Mouse (Mus musculus): ENCODE results near the gene Epb41l3. TPM values are rescaled to one million over a fixed set of nuclear protein-coding genes. Genes with fewer than 3 reads are reported as not detected.
"Not testable (repeated sequence)": the region's sequence is repeated elsewhere in the genome, so short reads cannot be mapped to it uniquely, and the experiment has no call there.

Gene Epb41l3
- polyA plus RNA-seq, 1 experiment from 2014 or later, result 122 TPM

DNA sequence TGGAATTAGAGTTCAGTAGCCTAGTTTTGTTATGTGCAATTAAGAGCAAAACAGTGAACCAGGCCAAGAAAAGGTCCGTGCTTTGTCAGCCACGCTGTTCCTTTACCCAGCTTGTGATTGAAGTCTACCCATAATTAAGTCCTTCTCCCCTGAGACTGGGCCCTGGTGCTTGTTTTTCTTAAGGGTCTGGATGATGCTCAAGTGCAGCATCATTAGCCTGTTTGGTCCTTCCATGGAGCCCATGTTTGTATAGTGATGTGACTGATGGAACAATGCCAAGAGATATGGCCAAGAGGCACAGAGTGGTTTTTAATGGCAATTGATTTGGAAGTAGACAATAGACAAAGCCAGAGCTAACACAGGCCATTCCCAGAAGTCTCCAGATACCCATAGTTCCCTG, 36.7 kb downstream of the Epb41l3 start:
- no peak overlapping the region for H3K9ac ChIP-seq (ENCODE audit: low read length)
- H3K4me1 ChIP-seq (ENCODE audit: control insufficient read depth in 2 of 2, insufficient read depth in 2 of 2, low read length in 2 of 2), result no peaks in the 10 kb centered on the region
- no peak for ATAC-seq (ENCODE audit: insufficient number of reproducible peaks, insufficient read depth, low FRiP score, low read depth)
- H3K27me3 ChIP-seq (ENCODE audit: control insufficient read depth, insufficient read depth, low read length), result no peaks in the 10 kb centered on the region
- H3K4me3 ChIP-seq (ENCODE audit: control insufficient read depth in 1 of 2, insufficient read depth in 1 of 2, low read depth in 1 of 2, low read length in 2 of 2), result no peak overlapping the region
- no peak overlapping the region for H3K4me2 ChIP-seq (ENCODE audit: low read length)
- H3K27ac ChIP-seq (replicated peaks in 1 of 2; ENCODE audit: control insufficient read depth in 1 of 2, insufficient read depth in 1 of 2, low read depth in 2 of 2, low read length in 2 of 2), result no peak overlapping the region
- no peaks in the 10 kb centered on the region for H3K9me3 ChIP-seq (ENCODE audit: control insufficient read depth, low read length)
- H3K36me3 ChIP-seq (ENCODE audit: control insufficient read depth, insufficient read depth, low read length), result no peaks in the 10 kb centered on the region
- 75% methylated on average over 2 of the region's 2 CpGs for WGBS

DNA sequence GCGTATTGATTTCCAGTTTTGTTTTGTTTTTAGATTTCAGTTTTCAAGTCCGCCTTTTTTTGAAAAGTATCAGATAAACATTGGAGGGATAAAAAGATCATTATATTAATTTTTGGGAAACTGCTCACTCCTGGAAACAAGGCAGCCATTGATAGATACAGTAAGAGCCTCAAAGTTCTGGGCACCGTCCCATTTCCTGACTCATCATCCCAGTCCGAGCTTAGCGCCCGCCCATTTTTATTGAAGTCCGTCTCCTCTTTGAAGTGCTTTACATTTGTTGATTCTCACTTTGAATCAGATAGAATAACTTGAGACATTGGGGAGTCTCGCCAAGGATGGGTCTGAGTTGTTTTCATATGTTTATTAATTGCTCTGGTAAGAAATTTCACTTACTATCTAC, 43.7 kb downstream of the Epb41l3 start:
- H3K4me1 ChIP-seq (ENCODE audit: control insufficient read depth in 2 of 2, insufficient read depth in 2 of 2, low read length in 2 of 2), result peaks cover 0 to 13% of the 10 kb centered on the region in 2 experiments; a peak in 2 of 4 replicates
- no peak overlapping the region for H3K4me2 ChIP-seq (ENCODE audit: low read length)
- 83% methylated on average over 8 of the region's 8 CpGs for WGBS
- no peaks in the 10 kb centered on the region for H3K36me3 ChIP-seq (ENCODE audit: control insufficient read depth, insufficient read depth, low read length)
- no peak overlapping the region for H3K9ac ChIP-seq (ENCODE audit: low read length)
- ATAC-seq (ENCODE audit: insufficient number of reproducible peaks, insufficient read depth, low FRiP score, low read depth), result no peak
- H3K9me3 ChIP-seq (ENCODE audit: control insufficient read depth, low read length), result no peaks in the 10 kb centered on the region
- H3K4me3 ChIP-seq (ENCODE audit: control insufficient read depth in 1 of 2, insufficient read depth in 1 of 2, low read depth in 1 of 2, low read length in 2 of 2), result no peak overlapping the region
- no peak overlapping the region for H3K27ac ChIP-seq (replicated peaks in 1 of 2; ENCODE audit: control insufficient read depth in 1 of 2, insufficient read depth in 1 of 2, low read depth in 2 of 2, low read length in 2 of 2)
- no peaks in the 10 kb centered on the region for H3K27me3 ChIP-seq (ENCODE audit: control insufficient read depth, insufficient read depth, low read length)

DNA sequence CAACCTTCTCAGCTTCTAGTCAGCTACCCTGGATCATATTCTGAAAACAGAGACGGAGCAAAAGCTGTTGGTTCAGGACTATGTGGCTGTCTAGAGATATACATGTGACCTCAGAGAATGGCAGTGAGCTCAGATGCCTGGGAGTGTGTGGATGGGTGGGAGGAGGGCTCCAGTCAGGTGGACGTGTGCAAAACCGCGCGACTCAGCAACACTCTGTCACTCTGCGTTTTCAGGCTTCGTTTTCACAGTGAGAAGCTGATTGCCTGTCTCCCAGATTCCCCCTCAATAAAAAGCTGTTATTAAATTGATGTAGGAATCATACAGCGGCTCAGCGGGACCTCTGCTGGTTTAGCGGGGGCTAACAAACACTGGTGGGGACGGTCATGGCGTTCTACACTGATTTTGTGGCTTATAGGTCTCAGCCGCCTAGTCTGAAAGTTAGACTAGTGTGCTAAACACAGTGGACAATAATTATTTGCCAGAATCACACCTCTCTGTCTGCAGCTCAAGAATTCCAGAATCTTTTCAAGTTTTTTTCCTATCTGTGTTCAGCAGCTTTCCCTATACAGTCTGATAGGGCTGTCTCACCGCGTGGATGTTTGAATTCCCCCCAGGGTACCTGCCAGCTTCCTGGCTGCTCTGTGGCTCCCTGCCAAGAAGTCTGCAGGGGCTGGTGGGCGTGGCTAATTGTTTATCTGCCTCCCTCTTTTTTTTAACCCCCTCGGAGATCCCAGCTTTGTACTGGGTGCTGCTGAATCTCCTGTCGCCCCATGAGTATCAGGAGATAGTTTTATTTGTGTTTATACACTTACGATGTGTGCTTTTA, 45.3 kb downstream of the Epb41l3 start:
- Histone ChIP-seq H3K4me2 (ENCODE audit: low read length) (peak overlapping the region; percentile 86), H3K4me3 (ENCODE audit: control insufficient read depth in 1 of 2, insufficient read depth in 1 of 2, low read depth in 1 of 2, low read length in 2 of 2) (peak overlapping the region; percentile 39 to 40), H3K36me3 (ENCODE audit: control insufficient read depth, insufficient read depth, low read length) (no peaks in the 10 kb centered on the region), H3K27me3 (ENCODE audit: control insufficient read depth, insufficient read depth, low read length) (no peaks in the 10 kb centered on the region), H3K4me1 (ENCODE audit: control insufficient read depth in 2 of 2, insufficient read depth in 2 of 2, low read length in 2 of 2) (peaks cover 0 to 13% of the 10 kb centered on the region in 2 experiments; a peak in 2 of 4 replicates), H3K9ac (ENCODE audit: low read length) (peak overlapping the region; percentile 64), H3K9me3 (ENCODE audit: control insufficient read depth, low read length) (no peaks in the 10 kb centered on the region), H3K27ac (replicated peaks in 1 of 2; ENCODE audit: control insufficient read depth in 1 of 2, insufficient read depth in 1 of 2, low read depth in 2 of 2, low read length in 2 of 2) (peak overlapping the region; percentile 50 to 69; a peak in 2 of 4 replicates)
- peak; percentile 65; the same call in 1 of the 2 replicates for ATAC-seq (ENCODE audit: insufficient number of reproducible peaks, insufficient read depth, low FRiP score, low read depth)
- whole genome bisulfite sequencing, result under 1% methylated on average over 19 of the region's 19 CpGs

DNA sequence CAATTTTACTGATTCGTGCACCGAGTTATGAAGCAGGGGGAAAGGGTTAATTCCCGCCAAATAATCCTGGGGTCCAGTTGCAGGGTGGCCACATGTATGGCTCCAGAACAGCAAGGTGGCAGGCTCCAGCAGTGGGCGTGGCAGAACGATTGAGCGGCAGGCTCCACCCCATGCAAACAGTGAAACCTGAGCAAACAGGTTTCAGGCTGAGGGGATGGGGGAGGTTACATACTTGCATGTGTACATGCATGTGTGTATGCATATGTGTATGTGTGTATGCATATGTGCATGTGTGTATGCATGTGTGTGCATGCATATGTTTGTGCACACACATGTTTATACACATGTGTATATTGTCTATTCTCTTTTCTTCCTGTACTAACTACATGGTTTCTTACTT, 46.9 kb downstream of the Epb41l3 start:
- not testable (repeated sequence) for H3K9ac ChIP-seq (ENCODE audit: low read length)

DNA sequence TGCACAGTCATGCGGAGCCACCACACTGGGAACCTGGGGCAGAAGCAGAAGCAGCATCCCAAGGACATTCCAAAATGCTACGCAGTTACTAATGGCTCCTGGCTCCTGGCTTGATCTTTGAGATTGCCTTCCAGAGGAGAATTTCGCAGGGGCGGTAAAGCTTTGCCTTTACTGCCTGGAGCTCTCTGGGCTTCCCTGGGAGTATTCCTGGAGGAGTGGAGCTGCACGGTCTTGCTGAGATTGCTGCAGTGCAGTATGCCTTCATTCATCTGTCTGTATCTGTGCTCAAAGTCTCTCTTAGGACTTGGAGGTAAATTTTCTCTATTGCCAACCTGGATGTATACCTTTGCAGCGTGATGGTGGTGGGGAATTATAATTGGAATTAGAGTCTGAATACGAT, 52.0 kb downstream of the Epb41l3 start:
- no peak overlapping the region for H3K27ac ChIP-seq (replicated peaks in 1 of 2; ENCODE audit: control insufficient read depth in 1 of 2, insufficient read depth in 1 of 2, low read depth in 2 of 2, low read length in 2 of 2)
- H3K4me1 ChIP-seq (ENCODE audit: control insufficient read depth in 2 of 2, insufficient read depth in 2 of 2, low read length in 2 of 2), result peaks cover 0 to 3% of the 10 kb centered on the region in 2 experiments; a peak in 2 of 4 replicates
- WGBS, result 70% methylated on average over 7 of the region's 7 CpGs
- no peak overlapping the region for H3K9ac ChIP-seq (ENCODE audit: low read length)
- no peaks in the 10 kb centered on the region for H3K36me3 ChIP-seq (ENCODE audit: control insufficient read depth, insufficient read depth, low read length)
- ATAC-seq (ENCODE audit: insufficient number of reproducible peaks, insufficient read depth, low FRiP score, low read depth), result no peak
- H3K27me3 ChIP-seq (ENCODE audit: control insufficient read depth, insufficient read depth, low read length), result no peaks in the 10 kb centered on the region
- no peak overlapping the region for H3K4me2 ChIP-seq (ENCODE audit: low read length)
- H3K4me3 ChIP-seq (ENCODE audit: control insufficient read depth in 1 of 2, insufficient read depth in 1 of 2, low read depth in 1 of 2, low read length in 2 of 2), result no peak overlapping the region
- H3K9me3 ChIP-seq (ENCODE audit: control insufficient read depth, low read length), result no peaks in the 10 kb centered on the region

More for the DNA sequence above, 46.9 kb downstream of the Epb41l3 start:
- H3K27ac ChIP-seq (replicated peaks in 1 of 2; ENCODE audit: control insufficient read depth in 1 of 2, insufficient read depth in 1 of 2, low read depth in 2 of 2, low read length in 2 of 2); H3K27me3 ChIP-seq (ENCODE audit: control insufficient read depth, insufficient read depth, low read length); ATAC-seq (ENCODE audit: insufficient number of reproducible peaks, insufficient read depth, low FRiP score, low read depth); H3K36me3 ChIP-seq (ENCODE audit: control insufficient read depth, insufficient read depth, low read length); H3K9me3 ChIP-seq (ENCODE audit: control insufficient read depth, low read length): not testable (repeated sequence)
- 8% methylated on average over 6 of the region's 6 CpGs for WGBS
- Histone ChIP-seq H3K4me2 (ENCODE audit: low read length) (peak overlapping the region; percentile 86), H3K4me1 (ENCODE audit: control insufficient read depth in 2 of 2, insufficient read depth in 2 of 2, low read length in 2 of 2) (peaks cover 0 to 13% of the 10 kb centered on the region in 2 experiments; a peak in 2 of 4 replicates), H3K4me3 (ENCODE audit: control insufficient read depth in 1 of 2, insufficient read depth in 1 of 2, low read depth in 1 of 2, low read length in 2 of 2) (peak overlapping the region; percentile 5 to 29)

DNA sequence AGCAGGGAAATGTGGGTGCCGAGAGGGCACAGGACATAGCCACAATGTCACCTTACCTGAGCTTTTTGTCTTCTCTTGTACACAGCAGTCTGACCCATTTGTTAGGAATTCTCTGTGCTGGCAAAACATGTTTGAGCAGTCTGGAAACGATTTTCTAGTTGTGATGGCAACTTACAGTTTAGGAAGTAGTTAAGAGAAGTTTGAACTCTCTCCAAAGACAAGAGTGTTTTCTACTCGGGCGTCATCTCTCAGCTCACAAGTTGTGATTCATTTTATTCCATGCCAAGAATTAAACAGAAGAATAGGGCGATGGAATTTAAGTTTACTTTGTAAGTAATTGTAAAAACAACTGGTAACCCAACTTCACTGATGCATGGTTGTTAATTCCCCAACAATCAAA, 52.5 kb downstream of the Epb41l3 start:
- Histone ChIP-seq H3K36me3 (ENCODE audit: control insufficient read depth, insufficient read depth, low read length) (no peaks in the 10 kb centered on the region), H3K4me2 (ENCODE audit: low read length) (no peak overlapping the region), H3K27me3 (ENCODE audit: control insufficient read depth, insufficient read depth, low read length) (no peaks in the 10 kb centered on the region), H3K4me3 (ENCODE audit: control insufficient read depth in 1 of 2, insufficient read depth in 1 of 2, low read depth in 1 of 2, low read length in 2 of 2) (no peak overlapping the region), H3K9me3 (ENCODE audit: control insufficient read depth, low read length) (no peaks in the 10 kb centered on the region), H3K4me1 (ENCODE audit: control insufficient read depth in 2 of 2, insufficient read depth in 2 of 2, low read length in 2 of 2) (peaks cover 0 to 3% of the 10 kb centered on the region in 2 experiments; a peak in 1 of 4 replicates), H3K9ac (ENCODE audit: low read length) (no peak overlapping the region), H3K27ac (replicated peaks in 1 of 2; ENCODE audit: control insufficient read depth in 1 of 2, insufficient read depth in 1 of 2, low read depth in 2 of 2, low read length in 2 of 2) (no peak overlapping the region)
- ATAC-seq (ENCODE audit: insufficient number of reproducible peaks, insufficient read depth, low FRiP score, low read depth), result no peak
- WGBS, result 62% methylated on average over 5 of the region's 5 CpGs

DNA sequence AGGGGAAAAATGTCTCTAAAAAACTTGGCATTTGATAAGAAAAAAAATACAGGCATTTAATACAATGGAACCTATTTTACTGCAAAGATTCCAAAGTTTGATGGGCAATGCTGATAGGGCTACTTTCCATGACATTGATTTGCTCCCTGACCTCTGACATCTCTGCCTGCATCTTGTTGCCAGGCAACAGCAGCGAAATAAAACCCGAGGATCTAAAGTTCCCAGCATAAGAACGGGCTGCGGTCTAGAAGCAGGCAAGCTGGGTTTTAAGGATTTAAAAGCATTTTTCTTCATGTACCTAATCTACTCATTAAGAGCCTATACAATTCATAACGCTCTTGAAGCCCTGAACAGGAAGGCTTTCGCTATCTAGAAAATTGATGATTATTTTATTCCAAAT, 54.0 kb downstream of the Epb41l3 start:
- H3K36me3 ChIP-seq (ENCODE audit: control insufficient read depth, insufficient read depth, low read length), result no peaks in the 10 kb centered on the region
- no peaks in the 10 kb centered on the region for H3K9me3 ChIP-seq (ENCODE audit: control insufficient read depth, low read length)
- H3K4me1 ChIP-seq (ENCODE audit: control insufficient read depth in 2 of 2, insufficient read depth in 2 of 2, low read length in 2 of 2), result peaks cover 0 to 3% of the 10 kb centered on the region in 2 experiments; a peak in 1 of 4 replicates
- no peak overlapping the region for H3K4me3 ChIP-seq (ENCODE audit: control insufficient read depth in 1 of 2, insufficient read depth in 1 of 2, low read depth in 1 of 2, low read length in 2 of 2)
- no peak for ATAC-seq (ENCODE audit: insufficient number of reproducible peaks, insufficient read depth, low FRiP score, low read depth)
- no peak overlapping the region for H3K27ac ChIP-seq (replicated peaks in 1 of 2; ENCODE audit: control insufficient read depth in 1 of 2, insufficient read depth in 1 of 2, low read depth in 2 of 2, low read length in 2 of 2)
- no peak overlapping the region for H3K9ac ChIP-seq (ENCODE audit: low read length)
- H3K27me3 ChIP-seq (ENCODE audit: control insufficient read depth, insufficient read depth, low read length), result no peaks in the 10 kb centered on the region
- H3K4me2 ChIP-seq (ENCODE audit: low read length), result no peak overlapping the region
- 70% methylated on average over 6 of the region's 6 CpGs for WGBS
